Mouse (Mus musculus) intestine, embryonic 16.5 days (tissue): ENCODE results near the gene Hyal3. TPM values are rescaled to one million over a fixed set of nuclear protein-coding genes. Genes with fewer than 3 reads are reported as not detected.

Experiments used
- ATAC-seq: fragments of 200-750 bp; cut with Nextera tagmentation; 2 replicates; pipeline ENCODE4 v1.8.0; 2017; ENCODE audit warnings: moderate TSS enrichment, moderate library complexity
- H3K27ac ChIP-seq: fragments of 300-500 bp; sonication (generic); 2 replicates; pipeline ENCODE4 v1.5.1; 2014; ENCODE audit warnings: mild to moderate bottlenecking, low read length
- H3K27me3 ChIP-seq: fragments of 300-500 bp; sonication (generic); replicated peaks from 2 replicates; pipeline ENCODE4 v1.6.1; 2014; ENCODE audit warnings: low read length, control low read depth, mixed read lengths; ENCODE audit not compliant: control insufficient read depth, insufficient read depth
- H3K36me3 ChIP-seq: fragments of 300-500 bp; sonication (generic); 2 replicates; pipeline ENCODE4 v1.6.1; 2014; ENCODE audit warnings: low read length, control low read depth; ENCODE audit not compliant: control insufficient read depth, insufficient read depth
- H3K4me1 ChIP-seq: fragments of 300-500 bp; sonication (generic); 2 replicates; pipeline ENCODE4 v1.6.1; 2014; ENCODE audit warnings: low read length, control low read depth, mixed read lengths; ENCODE audit not compliant: control insufficient read depth, insufficient read depth
- H3K4me2 ChIP-seq: fragments of 300-500 bp; sonication (generic); 2 replicates; pipeline ENCODE4 v1.6.1; 2014; ENCODE audit warnings: low read depth, low read length, control low read depth
- H3K4me3 ChIP-seq: fragments of 300-500 bp; sonication (generic); 2 replicates; pipeline ENCODE4 v1.5.1; 2014; ENCODE audit warnings: mild to moderate bottlenecking, low read length
- H3K9ac ChIP-seq: fragments of 300-500 bp; sonication (generic); 2 replicates; pipeline ENCODE4 v1.6.1; 2014; ENCODE audit warnings: low read depth, low read length
- H3K9me3 ChIP-seq: fragments of 300-500 bp; sonication (generic); 2 replicates; pipeline ENCODE4 v1.6.1; 2016; ENCODE audit warnings: low read length, control low read depth; ENCODE audit not compliant: control insufficient read depth
- WGBS: fragments of 180-500 bp; shearing (Covaris S2); extraction: QIAGEN DNeasy Blood & Tissue Kit; methylation state at CpG from one replicate; pipeline ENCODE4 v1.1.7; 2014; 5-methylcytosine and 5-hydroxymethylcytosine counted together
- polyA plus RNA-seq: library from polyadenylated mRNA; unstranded; fragments of >200 nt; fragmentation: Nextera tagmentation; extraction: Ambion mirVana; gene quantifications from 2 replicates; pipeline ENCODE4 v1.2.1, GENCODE M21; 2015

The Hyal3 gene
- polyA plus RNA-seq, 1 experiment from 2014 or later = 0.68 TPM

DNA sequence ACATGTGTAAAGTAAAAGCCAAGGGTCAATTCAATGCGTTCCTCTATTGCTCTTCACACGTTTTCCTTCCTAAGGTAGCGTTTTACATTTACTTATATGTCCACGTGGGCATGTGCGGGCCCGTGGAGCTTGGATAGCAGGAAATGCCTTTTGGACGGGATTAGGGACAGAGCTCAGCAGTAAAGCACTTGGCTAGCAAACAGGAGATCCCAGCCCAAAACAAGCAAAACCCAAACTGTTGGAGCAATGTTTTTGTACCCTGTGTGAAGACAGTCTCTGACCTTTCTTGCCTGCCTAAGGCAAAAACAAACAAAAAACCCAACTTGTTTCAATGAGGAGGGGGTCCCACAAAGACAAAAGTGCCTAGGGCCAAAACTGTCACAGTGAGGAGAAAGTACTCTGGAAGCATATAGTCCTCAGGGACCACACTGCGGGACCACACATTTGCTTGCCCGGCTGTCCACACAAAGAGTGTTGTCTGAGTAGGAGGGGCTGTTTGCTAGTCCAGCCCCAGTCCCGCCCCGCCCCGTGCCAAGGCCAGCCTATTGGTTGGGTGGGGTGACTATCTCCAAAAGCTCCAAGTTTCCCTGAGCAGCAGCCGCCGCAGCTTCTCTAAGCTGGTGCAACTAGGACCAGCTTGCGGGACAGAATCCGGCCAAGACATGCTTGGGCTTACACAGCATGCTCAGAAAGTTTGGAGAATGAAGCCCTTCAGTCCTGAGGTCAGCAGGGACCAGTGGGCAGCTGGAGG lies 4.1 kb upstream of the Hyal3 start, which contains the start of gene Hyal1:
Hyal1 (plus strand) TSS at position 571 of the 751 bp plus-strand sequence.
- Histone ChIP-seq H3K4me1 (peaks cover 35% of the 10 kb centered on the region), H3K4me3 (peak within 1 kb of the TSS; percentile 43), H3K9ac (peak within 1 kb of the TSS; percentile 64), H3K36me3 (peaks cover 3% of the 10 kb centered on the region; the same call in 1 of the 2 replicates), H3K4me2 (peak within 1 kb of the TSS; percentile 64), H3K27me3 (no peaks in the 10 kb centered on the region), H3K9me3 (no peaks in the 10 kb centered on the region), H3K27ac (peak within 1 kb of the TSS; percentile 74)
- ATAC-seq = peak; percentile 70
- WGBS = 18% methylated on average over 16 of the region's 16 CpGs

DNA sequence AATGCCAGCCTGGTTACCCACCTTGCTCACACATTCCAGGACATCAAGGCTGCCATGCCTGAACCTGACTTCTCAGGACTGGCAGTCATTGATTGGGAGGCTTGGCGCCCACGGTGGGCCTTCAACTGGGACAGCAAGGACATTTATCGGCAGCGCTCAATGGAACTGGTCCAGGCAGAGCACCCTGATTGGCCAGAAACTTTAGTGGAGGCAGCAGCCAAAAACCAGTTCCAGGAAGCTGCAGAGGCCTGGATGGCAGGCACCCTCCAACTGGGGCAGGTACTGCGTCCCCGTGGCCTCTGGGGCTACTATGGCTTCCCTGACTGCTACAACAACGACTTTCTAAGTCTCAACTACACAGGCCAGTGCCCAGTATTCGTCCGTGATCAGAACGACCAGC lies 2.7 kb upstream of the Hyal3 start:
- 90% methylated on average over 10 of the region's 10 CpGs for WGBS
- Histone ChIP-seq H3K4me1 (peaks cover 34% of the 10 kb centered on the region), H3K4me3 (no peak overlapping the region), H3K9me3 (no peaks in the 10 kb centered on the region), H3K27ac (no peak overlapping the region), H3K4me2 (no peak overlapping the region), H3K36me3 (no peaks in the 10 kb centered on the region; the same call in 1 of the 2 replicates), H3K9ac (no peak overlapping the region), H3K27me3 (no peaks in the 10 kb centered on the region)
- no peak for ATAC-seq

GRCm38 (mm10) chr9:107578587-107578986 lies 2.0 kb upstream of the Hyal3 start, which contains the start of gene Naa80:
Naa80 (plus strand) TSS chr9:107578887.
- peak within 1 kb of the TSS; percentile 42; the same call in 1 of the 2 replicates for H3K27ac ChIP-seq

GRCm38 (mm10) chr9:107579023-107579900 lies 1.4 kb upstream of the Hyal3 start:
- no peaks in the 10 kb centered on the region; the same call in 1 of the 2 replicates for H3K36me3 ChIP-seq
- no peaks in the 10 kb centered on the region for H3K27me3 ChIP-seq
- WGBS = 94% methylated on average over 14 of the region's 14 CpGs
- H3K9ac ChIP-seq = no peak overlapping the region
- no peak for ATAC-seq
- peaks cover 34% of the 10 kb centered on the region for H3K4me1 ChIP-seq
- H3K4me2 ChIP-seq = no peak overlapping the region
- no peaks in the 10 kb centered on the region for H3K9me3 ChIP-seq
- peak overlapping the region; percentile 42; the same call in 1 of the 2 replicates for H3K27ac ChIP-seq
- no peak overlapping the region for H3K4me3 ChIP-seq

More at GRCm38 (mm10) chr9:107578587-107578986, 2.0 kb upstream of the Hyal3 start, which contains the start of gene Naa80:
- Histone ChIP-seq H3K4me3 (no peak within 1 kb of the TSS), H3K36me3 (no peaks in the 10 kb centered on the region; the same call in 1 of the 2 replicates), H3K9me3 (no peaks in the 10 kb centered on the region), H3K9ac (no peak within 1 kb of the TSS), H3K4me2 (no peak within 1 kb of the TSS), H3K4me1 (peaks cover 34% of the 10 kb centered on the region), H3K27me3 (no peaks in the 10 kb centered on the region)
- WGBS = 73% methylated on average over 3 of the region's 3 CpGs
- no peak for ATAC-seq

GRCm38 (mm10) chr9:107581584-107581983 lies 966 bp downstream of the Hyal3 start:
- WGBS = 61% methylated on average over 4 of the region's 4 CpGs
- H3K9me3 ChIP-seq = no peaks in the 10 kb centered on the region
- H3K27ac ChIP-seq = peak overlapping the region; percentile 95; the same call in 1 of the 2 replicates
- peak overlapping the region; percentile 86 for H3K9ac ChIP-seq
- H3K36me3 ChIP-seq = no peaks in the 10 kb centered on the region; the same call in 1 of the 2 replicates
- H3K27me3 ChIP-seq = no peaks in the 10 kb centered on the region
- H3K4me3 ChIP-seq = peak overlapping the region; percentile 67
- peaks cover 26% of the 10 kb centered on the region for H3K4me1 ChIP-seq
- no peak for ATAC-seq
- peak overlapping the region; percentile 86 for H3K4me2 ChIP-seq

DNA sequence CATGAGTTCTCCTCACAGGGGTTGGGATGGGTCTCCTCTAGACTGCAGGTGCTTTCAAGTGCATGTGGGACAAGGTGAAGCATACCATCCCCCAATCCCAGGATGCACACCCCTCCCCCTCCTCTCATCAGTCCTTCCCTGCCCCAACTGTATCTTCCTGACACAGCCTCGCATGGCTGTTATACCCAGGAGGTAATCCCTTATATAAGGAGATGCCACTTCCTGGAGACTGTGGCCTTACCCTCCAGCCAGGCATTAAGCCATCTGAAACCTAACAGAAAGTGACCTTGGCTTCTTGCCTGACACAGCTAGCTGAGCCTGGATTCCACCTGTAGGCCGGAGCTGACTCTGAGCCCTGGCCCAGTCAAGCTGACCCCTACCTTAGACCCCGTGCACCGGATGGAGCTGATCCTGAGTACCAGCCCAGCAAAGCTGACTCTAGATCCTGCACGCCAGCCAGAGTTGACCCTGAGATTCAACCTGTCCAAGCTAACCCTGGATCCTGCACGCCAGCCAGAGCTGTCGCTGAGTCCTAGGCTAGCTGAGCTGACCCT lies 2.0 kb downstream of the Hyal3 start:
- Histone ChIP-seq H3K4me1 (peaks cover 21% of the 10 kb centered on the region), H3K27me3 (no peaks in the 10 kb centered on the region), H3K36me3 (no peaks in the 10 kb centered on the region; the same call in 1 of the 2 replicates), H3K9me3 (no peaks in the 10 kb centered on the region), H3K4me2 (no peak overlapping the region), H3K4me3 (no peak overlapping the region), H3K9ac (0 out of 2 replicates have a peak overlapping the region, but pooled peaks have one; percentile 86), H3K27ac (no peak overlapping the region)
- WGBS = 91% methylated on average over 7 of the region's 7 CpGs
- ATAC-seq = no peak

DNA sequence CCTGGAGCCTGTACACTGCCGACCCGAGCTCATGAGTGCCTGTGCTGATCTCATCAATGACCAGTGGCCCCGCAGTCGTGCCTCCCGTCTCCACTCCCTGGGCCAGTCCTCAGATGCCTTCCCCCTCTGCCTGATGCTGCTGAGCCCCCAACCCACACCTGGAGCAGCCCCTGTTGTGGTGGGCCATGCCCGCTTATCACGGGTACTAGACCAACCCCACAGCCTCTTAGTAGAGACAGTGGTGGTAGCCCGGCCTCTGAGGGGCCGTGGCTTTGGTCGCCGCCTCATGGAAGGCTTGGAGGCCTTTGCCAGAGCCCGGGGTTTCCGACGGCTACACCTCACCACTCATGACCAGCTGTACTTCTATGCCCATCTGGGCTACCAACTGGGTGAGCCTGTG lies 2.6 kb downstream of the Hyal3 start:
- no peak overlapping the region for H3K4me3 ChIP-seq

GRCm38 (mm10) chr9:107586504-107586903 lies 5.9 kb downstream of the Hyal3 start:
- Histone ChIP-seq H3K27ac (peak overlapping the region; percentile 79), H3K27me3 (no peaks in the 10 kb centered on the region), H3K4me3 (no peak overlapping the region), H3K4me1 (peaks cover 37% of the 10 kb centered on the region), H3K9ac (no peak overlapping the region), H3K9me3 (no peaks in the 10 kb centered on the region), H3K36me3 (peaks cover 7% of the 10 kb centered on the region; the same call in 1 of the 2 replicates), H3K4me2 (no peak overlapping the region)
- ATAC-seq = no peak
- 89% methylated on average over 5 of the region's 5 CpGs for WGBS

More for the DNA sequence above, 2.6 kb downstream of the Hyal3 start:
- ATAC-seq = no peak
- Histone ChIP-seq H3K4me1 (peaks cover 24% of the 10 kb centered on the region), H3K4me2 (no peak overlapping the region), H3K27me3 (no peaks in the 10 kb centered on the region), H3K9me3 (no peaks in the 10 kb centered on the region), H3K36me3 (no peaks in the 10 kb centered on the region; the same call in 1 of the 2 replicates), H3K9ac (no peak overlapping the region), H3K27ac (no peak overlapping the region)
- WGBS = 91% methylated on average over 14 of the region's 14 CpGs
